Mouse (Mus musculus): ENCODE results near the gene Tle2.

The Tle2 gene

GRCm38 (mm10) chr10:81574081-81575056 is at the start of gene Tle2:
TSS of gene Tle2 (plus strand) at chr10:81574561.
- no peak for TF ChIP-seq GATA4 (IDR thresholded peaks at IDR 0.05; ENCODE audit: insufficient replicate concordance, low read length)

- no peak for TF ChIP-seq GATA4 (IDR thresholded peaks at IDR 0.05; ENCODE audit: insufficient replicate concordance, low read length)
Observed at GRCm38 (mm10) chr10:81525017-81525694, 49.2 kb upstream of the Tle2 start.

DNA sequence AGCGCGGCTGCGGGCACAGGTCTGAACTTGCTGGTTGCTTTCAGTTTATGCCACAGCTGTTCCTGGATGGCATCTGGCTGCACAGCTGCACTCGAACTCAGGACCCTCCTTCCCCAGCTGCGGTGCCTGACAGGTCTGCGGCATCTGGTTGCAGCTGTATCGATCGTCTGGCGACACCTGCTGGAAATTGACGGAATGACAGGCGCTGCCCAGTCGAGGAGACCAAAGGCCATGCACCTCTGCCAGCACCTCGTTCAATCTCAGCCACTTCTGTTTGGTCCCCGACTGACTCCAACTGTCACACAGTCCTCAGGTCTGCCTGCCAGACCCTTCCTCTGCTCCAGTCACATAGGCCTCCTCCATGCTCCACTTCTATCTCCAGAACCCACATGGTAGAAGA is 47.6 kb upstream of the Tle2 start:
- no peak for TF ChIP-seq GATA4 (IDR thresholded peaks at IDR 0.05; ENCODE audit: insufficient replicate concordance, low read length)

- no peak for TF ChIP-seq GATA4 (IDR thresholded peaks at IDR 0.05; ENCODE audit: insufficient replicate concordance, low read length)
Observed at GRCm38 (mm10) chr10:81534826-81535225, 39.5 kb upstream of the Tle2 start.

GRCm38 (mm10) chr10:81536734-81537133 is 37.6 kb upstream of the Tle2 start:
- no peak for TF ChIP-seq GATA4 (IDR thresholded peaks at IDR 0.05; ENCODE audit: insufficient replicate concordance, low read length)

GRCm38 (mm10) chr10:81537429-81537828 is 36.9 kb upstream of the Tle2 start:
- no peak for TF ChIP-seq GATA4 (IDR thresholded peaks at IDR 0.05; ENCODE audit: insufficient replicate concordance, low read length)

DNA sequence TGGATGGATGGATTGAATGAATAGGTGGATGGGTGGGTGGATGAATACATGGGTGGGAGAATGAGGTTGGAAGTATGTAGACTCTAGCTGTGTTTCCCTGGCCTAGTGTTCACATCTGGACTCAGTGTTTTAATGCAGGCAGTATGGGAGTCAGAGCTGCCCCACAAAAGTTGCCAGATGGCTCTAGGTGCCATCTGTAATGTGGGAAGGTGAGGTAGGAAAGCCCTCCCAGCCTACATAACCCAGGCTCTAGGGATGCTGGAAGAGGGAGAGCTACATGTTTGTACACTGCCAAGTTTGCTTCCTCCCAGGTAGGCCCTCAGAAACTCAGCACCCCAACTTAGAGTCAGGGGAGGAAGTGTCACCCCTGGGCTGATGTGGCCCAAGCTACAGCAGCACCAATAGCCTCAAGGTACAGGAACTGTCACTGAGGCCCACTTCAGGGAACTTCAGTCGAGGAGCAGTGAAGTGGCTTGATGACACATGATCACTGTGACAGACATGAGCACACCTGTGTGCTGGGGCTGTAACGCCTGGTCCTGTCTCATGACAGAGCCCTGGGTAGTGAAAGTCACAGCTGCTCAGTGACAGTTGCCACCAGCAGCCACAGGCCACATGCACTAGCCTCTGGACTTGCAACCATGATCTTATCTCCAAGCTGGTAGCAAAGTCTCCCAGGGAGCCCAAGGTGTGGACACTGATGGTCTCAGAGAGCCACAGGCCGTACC is 35.9 kb upstream of the Tle2 start:
- TF ChIP-seq GATA4 (IDR thresholded peaks at IDR 0.05; ENCODE audit: insufficient replicate concordance, low read length), result no peak

GRCm38 (mm10) chr10:81541363-81541762 is 33.0 kb upstream of the Tle2 start:
- 0 out of 2 replicates have a peak, but pooled peaks have one; percentile 4 for TF ChIP-seq GATA4 (IDR thresholded peaks at IDR 0.05; ENCODE audit: insufficient replicate concordance, low read length)

GRCm38 (mm10) chr10:81541803-81542202 is 32.6 kb upstream of the Tle2 start:
- TF ChIP-seq GATA4 (IDR thresholded peaks at IDR 0.05; ENCODE audit: insufficient replicate concordance, low read length), result peak; percentile 3; the same call in 1 of the 2 replicates

DNA sequence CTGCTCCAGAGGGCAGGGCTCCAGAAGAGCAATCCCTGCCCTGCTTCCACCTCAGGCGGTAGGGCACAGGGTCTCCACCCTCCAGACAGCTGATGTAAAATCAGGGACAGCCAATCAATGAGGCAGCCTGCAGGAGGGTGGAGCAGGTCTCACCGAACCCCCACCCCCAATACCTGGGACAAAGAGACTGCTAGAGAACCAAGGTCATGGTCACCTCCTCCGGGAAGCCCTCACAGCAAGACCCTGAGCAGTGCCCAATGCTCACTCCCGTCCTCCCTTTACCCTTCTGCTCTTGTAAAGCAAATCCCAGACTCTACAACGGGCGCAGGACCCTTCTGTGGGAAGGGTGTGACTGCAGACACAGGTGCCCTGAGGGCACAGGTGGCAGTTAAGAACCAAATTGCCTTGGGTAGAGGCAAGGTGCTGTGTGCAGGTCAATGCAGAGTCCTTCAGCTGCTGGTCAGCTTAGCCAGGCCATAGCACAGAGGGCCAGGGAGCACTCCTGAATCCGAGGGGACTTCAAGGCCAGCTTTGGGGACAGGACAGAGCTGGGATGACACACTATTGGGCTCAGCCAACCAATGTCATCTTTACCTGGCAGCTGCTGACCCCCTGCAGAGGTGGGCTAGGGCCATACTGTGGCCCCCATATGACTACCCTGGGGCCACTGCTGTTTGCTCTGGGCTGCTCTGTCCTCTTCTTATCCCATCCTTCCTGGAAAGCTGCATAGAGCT is 31.5 kb upstream of the Tle2 start:
- TF ChIP-seq GATA4 (IDR thresholded peaks at IDR 0.05; ENCODE audit: insufficient replicate concordance, low read length), result no peak

- TF ChIP-seq GATA4 (IDR thresholded peaks at IDR 0.05; ENCODE audit: insufficient replicate concordance, low read length), result no peak
Observed at GRCm38 (mm10) chr10:81543633-81544032, 30.7 kb upstream of the Tle2 start.

GRCm38 (mm10) chr10:81544296-81545160 is 29.8 kb upstream of the Tle2 start:
- no peak for TF ChIP-seq GATA4 (IDR thresholded peaks at IDR 0.05; ENCODE audit: insufficient replicate concordance, low read length)

GRCm38 (mm10) chr10:81545161-81545747 is 29.1 kb upstream of the Tle2 start, which contains the start of gene Gna11:
TSS of gene Gna11 (minus strand) at chr10:81545190.
- no peak for TF ChIP-seq GATA4 (IDR thresholded peaks at IDR 0.05; ENCODE audit: insufficient replicate concordance, low read length)

Data from liver, adult (tissue).